Mouse (Mus musculus) G1E (cell line): ENCODE results near the gene Svs1.

ENCODE experiments used
- CTCF ChIP-seq: IDR thresholded peaks from 2 replicates; pipeline ENCODE4 v1.5.1; 2012; ENCODE audit warnings: low read depth, low read length, inconsistent platforms, mixed read lengths
- GATA1 ChIP-seq: IDR thresholded peaks from 2 replicates; pipeline ENCODE4 v1.6.1; 2012; ENCODE audit warnings: borderline replicate concordance, low read length, inconsistent platforms, mixed read lengths
- POLR2AphosphoS5 ChIP-seq: IDR thresholded peaks from 2 replicates; pipeline ENCODE4 v1.6.1; 2012; ENCODE audit warnings: low read depth, low read length, inconsistent platforms; ENCODE audit not compliant: insufficient replicate concordance

- TF ChIP-seq CTCF: no peak
- TF ChIP-seq POLR2AphosphoS5: no peak
- TF ChIP-seq GATA1: no peak
Measured at GRCm38 (mm10) chr6:48953220-48953619, 33.4 kb upstream of the Svs1 start.
